Mouse (Mus musculus): ENCODE data around the gene Rtf1.
A peak's percentile ranks its signal among the peaks of the same experiment; 100 is the strongest.
"Not testable (repeated sequence)": the region's sequence is repeated elsewhere in the genome, so short reads cannot be mapped to it uniquely, and the experiment has no call there.

Rtf1 gene

DNA sequence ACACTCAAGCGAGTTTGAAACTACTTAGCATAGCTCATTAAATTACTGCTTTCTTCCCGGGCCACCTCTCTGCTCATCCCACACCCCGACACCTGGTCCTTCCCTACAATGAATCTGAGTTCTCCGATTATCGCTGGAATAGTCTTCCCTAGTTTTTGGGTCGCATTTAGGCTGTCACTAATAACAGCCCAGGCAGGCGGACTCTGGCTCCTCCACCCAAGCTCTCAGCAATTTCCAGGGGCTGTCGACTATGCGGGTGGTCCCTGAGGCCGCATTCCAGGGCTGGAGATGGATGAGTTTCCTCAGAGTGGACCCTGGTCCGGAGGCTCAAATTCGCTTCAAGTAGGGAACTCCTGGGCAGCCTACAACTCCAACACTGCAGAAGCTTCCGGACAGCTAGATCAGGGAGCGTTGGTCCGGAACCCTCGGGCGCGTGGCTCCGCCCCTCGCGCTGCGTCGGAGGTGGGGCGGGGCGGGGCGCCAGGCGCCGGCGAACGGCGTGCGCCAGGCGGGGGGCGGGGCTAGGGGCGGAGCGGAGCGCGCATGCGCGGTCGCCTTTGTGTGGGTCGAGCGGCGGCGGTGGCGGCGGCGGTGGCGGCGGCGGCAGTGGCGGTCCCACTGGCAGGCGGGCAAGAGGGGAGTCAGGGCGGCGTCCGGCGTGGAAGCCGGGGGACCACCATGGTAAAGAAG is at the start of gene Rtf1:
Gene Rtf1, plus strand, starts transcription at position 544 of the 690 bp plus-strand sequence.
- peak; percentile 100 for DNase-seq

DNA sequence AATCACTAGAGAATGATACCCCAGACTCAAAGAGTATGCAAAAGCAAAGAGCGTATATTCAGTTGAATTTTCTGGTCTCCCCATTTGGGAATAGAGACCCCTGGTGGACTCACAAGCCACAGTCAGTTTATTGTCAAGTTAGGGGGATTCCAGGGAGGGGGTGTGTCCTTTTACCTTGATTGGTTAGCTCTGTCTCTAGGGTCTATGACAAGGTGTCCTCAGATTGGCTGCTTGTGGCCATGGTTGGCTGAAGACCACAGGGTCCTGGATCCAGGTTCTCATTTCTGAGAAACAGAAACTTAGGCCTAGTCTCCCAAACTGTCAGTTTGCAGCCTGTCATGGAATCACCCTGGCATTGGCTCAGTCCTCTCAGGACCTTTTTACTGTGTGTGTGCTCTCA is 38.1 kb upstream of the Rtf1 start:
- DNase-seq: peak; percentile 12

DNA sequence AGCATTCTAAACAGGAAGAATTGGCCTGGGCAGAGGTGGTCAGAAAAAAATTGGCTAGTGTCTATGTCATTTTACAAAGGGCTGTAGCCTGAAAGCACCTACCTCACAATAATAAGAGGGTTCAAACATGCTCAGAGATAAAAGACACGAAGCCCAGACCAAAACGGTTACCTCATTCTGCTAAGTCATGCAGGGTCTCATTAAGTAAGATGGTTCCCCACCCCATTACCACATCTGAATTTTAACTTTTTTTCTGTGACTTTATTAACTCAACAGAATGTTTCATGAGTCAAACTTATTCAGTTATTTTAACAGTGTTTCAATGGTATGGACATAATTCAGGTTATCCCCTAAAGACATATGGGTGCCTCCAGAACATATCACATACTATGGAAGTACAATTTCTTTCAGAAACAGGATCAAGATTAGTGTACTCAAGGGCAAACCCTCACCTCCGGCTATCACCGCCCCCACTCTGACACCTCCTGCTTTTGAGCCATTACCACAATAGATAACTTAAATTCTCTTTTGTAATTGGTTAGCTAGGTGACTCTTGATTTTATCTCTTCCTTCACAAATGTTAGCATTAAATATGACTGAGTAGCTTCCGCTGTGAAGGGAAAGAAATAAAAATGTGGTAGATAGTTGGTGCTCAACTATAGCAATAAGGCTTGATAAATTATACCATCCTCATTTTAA is 33.5 kb upstream of the Rtf1 start:
- DNase-seq: no peak

DNA sequence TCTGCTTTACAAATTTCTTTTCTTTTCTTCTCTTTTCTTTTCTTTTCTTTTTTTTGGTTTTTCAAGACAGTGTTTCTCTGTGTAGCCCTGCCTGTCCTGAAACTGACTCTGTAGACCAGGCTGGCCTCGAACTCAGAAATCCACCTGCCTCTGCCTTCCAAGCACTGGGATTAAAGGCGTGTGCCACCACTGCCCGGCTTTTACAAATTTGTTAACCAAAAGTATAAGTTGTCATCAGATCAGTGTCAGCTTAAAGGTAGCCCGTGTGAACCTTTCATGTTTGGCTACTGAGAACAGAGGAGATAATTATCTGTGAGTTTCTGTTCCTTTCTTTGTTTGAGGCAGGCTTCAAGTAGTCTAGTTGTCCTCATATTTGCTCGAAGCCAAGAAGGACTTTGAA is 30.6 kb upstream of the Rtf1 start:
- no peak for DNase-seq

DNA sequence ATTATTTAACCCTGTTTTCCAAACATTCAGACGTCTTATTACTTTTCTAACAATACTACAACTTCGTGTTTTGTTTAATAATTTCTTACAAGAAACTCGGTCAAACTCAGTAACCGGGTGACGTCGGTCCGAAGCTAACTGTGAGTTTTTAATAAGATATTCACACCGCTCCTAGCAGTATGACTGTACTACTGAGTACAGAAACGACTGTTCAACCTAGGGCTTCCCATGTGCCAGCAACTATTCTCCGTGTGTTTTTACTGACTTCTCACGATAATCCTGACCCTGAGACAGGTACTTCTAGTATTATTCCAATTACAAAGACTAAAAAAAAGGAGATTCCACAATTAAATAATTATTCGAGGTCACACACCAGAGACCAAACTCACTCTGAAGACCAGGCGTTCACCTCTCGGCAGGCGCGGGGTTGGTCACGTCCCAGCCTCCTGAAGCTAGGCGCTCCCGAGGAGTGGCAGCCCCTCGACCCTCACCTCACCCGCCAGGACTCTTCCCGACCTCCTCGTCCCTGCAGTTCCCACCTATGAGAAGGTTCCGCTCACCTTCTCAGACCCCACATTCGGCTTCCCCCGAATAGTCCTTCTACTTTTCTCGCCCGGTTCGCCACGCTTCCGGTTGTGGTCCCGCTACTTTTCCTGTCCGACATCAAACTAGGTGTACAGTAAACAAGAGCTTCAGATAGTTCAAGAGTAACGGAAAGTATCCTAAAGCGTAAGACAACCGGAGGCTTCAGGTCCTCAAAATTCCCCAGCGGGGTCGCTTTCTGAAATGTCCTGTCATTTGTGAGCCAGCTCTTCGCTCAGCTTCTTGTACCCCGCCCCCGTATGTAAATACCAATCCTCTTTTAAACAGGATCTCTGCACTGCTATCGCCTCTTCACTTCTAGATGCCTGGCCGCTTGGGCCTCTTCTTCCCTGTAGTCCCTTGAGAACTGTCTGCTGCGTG is 12.4 kb upstream of the Rtf1 start, which contains the start of gene Ndufaf1:
Gene Ndufaf1, minus strand, starts transcription at position 608 of the 963 bp plus-strand sequence.
- peak; percentile 84 for DNase-seq

DNA sequence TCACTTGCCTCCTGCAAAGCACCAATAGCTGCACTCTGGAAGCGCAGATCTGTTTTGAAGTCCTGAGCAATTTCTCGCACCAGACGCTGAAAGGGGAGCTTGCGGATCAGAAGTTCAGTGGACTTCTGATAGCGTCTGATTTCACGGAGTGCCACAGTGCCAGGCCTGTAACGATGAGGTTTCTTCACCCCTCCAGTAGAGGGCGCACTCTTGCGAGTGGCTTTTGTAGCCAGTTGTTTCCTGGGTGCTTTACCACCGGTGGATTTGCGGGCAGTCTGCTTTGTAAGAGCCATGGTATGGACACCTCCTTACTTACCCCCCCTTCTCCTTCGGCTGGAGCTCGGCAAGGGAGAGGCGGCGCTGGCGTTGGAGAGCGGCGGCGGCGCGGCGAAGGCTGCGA is 9.1 kb upstream of the Rtf1 start:
- not testable (repeated sequence) for DNase-seq

DNA sequence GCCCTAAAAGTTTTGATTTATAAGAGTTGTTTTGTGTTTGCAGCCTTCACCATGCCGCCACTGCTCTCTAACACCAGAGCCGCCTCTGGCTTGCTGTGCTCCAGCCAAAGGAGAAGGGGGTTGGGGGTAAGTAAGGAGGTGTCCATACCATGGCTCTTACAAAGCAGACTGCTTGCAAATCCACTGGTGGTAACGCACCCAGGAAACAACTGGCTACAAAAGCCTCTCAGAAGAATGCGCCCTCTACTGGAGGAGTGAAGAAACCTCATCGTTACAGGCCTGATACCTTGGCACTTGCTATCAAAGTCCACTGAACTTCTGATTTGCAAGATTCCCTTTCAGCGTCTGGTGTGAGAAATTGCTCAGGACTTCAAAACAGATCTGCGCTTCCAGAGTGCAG is 5.9 kb upstream of the Rtf1 start:
- DNase-seq: peak; percentile 28

DNA sequence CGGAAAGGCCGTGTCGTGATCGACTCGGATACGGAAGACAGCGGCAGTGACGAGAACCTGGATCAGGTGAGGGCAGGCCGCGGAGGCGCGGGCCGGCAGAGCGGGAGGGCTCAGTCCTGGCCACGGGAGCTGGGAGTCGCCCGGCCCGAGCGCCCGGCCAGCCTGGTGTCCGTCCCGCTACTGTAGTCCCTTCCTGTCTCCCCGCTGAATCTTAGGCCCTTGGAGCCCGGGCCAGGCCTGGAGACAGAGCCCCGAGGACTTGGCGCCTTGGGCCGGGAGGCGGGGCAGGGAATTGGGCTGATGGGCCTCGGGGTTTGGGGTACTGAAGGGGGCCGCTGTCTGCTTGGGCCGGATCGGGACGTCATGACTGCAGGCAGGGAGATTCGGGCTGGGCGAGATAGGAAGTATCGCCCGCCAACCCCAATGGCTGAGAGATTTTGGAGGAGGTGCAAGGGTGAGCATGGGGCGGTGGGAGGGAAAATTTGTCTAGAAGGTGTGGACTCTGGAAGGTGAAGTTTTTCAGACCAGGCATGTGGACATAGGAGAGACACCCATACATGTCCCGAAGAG is 432 bp downstream of the Rtf1 start:
- DNase-seq: no peak

DNA sequence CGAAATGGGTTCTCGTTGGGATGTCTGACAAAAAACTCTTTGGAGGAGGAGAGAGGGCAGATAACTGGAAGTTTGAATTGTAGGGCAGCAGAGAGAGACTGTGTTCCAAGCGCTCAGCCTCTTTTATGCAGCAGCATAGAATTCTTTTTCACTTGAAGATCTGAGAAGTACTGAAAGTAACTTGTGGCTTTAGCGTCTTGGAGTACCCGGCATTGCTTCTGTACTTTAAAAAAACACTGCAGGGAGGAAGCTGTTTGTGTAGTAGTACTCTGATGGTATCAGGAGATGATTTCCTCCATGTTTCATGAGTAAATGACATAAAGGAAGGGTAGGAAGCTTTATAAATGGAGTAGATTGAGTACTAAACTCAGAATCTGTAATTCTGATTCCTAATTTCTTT is 963 bp downstream of the Rtf1 start:
- DNase-seq: no peak

DNA sequence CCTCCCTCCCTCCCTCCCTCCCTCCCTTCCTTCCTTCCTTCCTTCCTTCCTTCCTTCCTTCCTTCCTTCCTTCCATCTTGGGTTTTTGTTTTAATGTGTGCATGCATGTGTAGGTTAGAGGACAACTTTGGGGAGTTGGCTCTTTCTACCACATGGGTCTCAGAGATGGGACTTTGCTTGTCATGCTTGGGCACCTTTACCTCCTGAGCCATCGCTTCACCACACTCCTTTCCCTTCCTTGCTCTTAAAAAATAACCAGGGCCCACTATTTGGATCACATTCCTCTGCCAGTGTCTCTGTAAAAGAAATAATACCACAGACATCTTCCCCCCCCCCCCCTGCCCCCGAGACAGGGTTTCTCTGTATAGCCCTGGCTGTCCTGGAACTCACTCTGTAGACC is 8.8 kb downstream of the Rtf1 start:
- DNase-seq: no peak

DNA sequence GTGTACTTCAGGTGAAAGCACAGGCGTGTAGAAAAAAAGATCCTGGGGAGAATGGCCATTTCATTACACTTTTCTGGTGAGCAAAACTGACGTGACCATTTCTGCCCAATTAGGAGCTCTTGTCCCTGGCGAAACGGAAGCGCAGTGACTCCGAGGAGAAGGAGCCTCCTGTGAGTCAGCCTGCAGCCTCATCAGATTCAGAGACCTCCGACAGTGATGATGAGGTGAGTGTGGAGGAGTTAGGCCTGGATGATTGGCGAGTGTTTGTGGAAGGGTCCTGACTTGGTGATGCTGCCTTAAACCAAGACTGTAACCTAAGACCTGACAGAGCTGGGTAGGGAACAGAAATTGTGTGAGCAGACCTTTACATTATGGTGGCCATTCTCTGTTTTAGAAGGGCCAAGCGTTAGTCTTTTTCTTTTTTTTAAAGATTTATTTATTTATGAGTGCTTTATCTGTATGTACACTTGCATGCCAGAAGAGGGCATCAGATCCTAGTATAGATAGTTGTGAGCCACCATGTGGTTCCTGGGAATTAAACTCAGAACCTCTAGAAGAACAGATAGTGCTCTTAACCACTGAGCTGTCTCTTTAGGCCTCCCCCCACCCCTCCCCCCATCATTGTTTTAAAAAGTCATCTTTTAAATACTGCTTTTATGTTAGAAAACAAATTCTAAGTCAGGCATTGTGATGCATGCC is 17.3 kb downstream of the Rtf1 start:
- no peak for DNase-seq

DNA sequence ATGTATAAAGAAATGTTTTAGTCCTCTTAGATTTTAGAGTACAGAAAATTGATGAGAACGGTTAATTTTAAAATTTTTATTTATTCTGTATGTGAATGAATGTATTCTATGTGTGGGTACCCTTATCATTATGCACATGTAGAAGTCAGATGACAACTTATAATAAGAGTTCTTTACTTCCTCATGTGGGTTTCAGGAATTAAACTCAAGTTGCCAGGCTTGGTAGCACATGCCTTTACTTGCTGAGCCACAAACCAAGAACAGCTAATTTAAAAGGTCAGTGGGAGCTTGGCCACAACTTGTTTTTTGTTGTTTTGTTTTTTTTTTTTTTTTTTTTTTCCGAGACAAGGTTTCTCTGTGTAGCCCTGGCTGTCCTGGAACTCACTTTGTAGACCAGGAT is 20.0 kb downstream of the Rtf1 start:
- no peak for DNase-seq

DNA sequence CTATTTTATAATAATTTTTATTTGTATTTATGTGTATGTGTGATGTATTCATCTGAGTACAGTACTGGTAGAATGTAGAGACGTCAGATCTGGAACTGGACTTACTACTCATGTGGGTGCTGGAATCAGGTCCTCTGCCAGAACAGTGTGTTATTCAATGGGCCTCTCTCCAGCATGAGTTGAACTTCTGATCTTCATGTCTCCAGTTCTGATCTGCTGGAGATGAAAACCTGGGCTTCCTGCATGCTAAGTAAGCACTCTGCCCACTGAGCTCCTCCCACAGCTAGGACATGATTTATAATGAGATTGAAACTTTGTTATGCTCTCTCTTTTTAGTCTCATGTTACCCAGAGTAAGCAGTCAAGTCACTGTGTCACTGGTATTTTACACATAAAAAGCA is 21.2 kb downstream of the Rtf1 start:
- no peak for DNase-seq

DNA sequence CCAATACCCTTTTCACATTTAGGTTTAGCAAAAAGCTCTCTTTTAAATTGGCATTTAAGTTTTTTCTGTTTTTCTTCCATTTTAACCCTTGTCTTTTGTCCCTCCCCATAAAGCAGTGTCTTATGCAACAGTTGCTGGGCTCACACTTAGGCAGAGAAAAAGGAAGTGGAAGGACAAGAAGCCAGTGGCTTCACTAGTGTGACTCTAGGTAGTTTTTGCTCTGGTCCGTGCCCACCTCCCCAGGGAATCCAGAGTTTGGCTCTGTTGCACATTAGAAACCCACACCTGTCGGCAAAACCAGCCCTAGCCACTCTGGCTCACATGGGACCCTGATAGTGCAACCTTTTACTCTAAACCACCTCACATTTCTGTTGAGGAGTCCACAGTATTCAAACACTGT is 23.6 kb downstream of the Rtf1 start:
- no peak for DNase-seq

DNA sequence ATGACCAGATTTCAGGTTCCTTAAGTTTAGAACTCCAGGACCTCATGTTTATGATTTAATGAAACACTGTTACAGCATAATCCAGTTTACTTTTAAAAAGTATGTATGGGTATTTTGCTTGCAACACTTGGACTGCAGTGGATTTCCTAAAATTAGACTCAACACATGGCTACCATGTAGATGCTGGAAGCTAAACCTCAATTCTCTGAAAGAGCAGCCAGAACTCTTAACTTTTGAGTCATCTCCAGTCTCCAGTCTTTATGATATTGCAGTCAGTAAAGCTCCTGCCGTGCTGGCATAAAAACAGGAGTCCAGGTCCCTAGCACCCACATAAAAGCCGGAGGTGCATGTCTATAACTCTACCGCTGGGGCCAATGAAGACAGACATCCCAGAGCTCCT is 25.1 kb downstream of the Rtf1 start:
- DNase-seq: no peak

DNA sequence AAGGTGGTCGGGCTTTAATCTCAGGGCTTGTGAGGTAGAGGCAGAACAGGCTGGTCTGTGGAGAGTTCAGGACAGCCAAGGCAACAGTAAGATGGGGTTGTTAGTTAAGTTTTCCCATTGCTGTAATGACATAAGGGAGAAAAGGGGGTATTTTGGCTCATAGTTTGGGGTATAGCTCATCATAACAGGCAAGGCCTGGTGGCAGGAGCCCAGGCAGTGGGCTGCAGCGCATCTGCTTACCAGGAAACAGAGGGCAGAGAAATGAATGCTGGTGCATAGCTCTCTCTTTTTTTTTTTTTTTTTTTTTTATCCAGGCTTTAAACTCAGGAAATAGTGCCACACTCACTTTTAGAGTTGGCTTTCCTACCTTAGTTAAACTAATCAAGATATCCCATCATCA is 28.3 kb downstream of the Rtf1 start:
- no peak for DNase-seq

DNA sequence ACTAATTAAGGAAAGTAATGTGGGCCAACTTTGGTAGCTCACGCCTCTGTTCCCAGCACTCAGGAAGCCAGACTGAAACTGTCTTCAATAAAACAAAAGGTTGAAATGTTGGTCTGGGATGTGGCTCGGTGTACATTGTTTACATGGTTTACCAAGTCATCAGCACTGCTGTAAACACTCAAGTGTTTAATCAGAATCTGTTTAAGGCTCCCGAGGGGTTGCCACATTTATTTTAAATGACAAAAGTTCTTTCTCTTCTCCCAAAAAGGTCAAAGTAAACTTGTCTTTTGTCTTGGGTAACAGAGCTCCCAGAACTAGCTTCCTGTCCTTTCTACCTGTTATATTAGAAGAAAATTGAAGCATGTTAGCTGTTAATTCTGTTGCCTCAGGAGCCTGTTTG is 32.8 kb downstream of the Rtf1 start:
- no peak for DNase-seq

DNA sequence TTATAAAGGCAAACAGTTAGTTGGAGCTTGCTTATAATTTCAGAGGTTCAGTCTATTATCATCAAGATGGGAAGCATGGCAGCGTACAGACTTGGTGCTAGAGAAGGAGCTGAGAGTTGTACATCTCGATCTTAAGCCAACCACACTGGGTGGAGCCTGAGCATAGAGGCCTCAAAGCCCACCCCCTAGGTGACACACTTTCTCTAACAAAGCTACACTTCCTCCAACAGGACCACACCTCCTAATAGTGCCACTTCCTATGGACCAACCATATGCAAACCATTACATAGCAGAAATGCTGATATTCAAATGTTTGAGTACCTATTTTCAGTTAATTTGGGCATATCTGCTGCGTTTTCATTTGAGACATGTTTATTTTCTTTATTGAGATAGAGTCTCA is 35.1 kb downstream of the Rtf1 start:
- DNase-seq: no peak

DNA sequence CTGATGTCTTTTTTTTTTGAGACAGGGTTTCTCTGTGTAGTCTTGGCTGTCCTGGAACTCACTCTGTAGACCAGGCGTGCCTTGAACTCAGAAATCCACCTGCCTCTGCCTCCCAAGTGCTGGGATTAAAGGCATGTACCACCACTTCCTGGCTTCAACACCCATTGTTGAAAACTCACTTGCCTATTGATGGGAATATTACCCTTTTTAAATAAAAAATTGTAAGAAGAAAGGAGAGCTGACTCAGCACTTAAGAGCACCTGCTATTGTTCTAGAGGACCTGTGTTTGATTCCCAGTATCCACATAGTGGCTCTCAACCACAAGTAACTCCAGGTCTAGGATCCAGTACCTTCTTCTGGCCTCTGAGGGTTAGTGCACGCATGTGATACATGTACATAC is 41.0 kb downstream of the Rtf1 start:
- DNase-seq: not testable (repeated sequence)

DNA sequence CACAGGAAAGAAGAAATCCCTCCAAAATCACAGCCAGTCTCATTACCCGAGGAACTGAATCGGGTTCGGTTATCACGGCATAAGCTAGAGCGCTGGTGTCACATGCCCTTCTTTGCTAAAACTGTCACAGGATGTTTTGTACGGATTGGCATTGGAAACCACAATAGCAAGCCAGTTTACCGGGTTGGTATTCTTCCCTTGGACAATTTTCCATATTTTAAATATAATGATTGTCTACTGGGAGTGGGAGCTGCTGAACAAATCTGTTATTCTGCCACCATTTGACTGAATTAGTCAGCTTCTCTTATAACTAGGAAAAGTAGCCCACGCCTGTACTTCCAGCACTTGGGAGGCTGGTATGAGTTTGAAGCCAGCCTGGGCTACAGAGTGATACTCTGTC is 46.2 kb downstream of the Rtf1 start:
- no peak for DNase-seq

DNA sequence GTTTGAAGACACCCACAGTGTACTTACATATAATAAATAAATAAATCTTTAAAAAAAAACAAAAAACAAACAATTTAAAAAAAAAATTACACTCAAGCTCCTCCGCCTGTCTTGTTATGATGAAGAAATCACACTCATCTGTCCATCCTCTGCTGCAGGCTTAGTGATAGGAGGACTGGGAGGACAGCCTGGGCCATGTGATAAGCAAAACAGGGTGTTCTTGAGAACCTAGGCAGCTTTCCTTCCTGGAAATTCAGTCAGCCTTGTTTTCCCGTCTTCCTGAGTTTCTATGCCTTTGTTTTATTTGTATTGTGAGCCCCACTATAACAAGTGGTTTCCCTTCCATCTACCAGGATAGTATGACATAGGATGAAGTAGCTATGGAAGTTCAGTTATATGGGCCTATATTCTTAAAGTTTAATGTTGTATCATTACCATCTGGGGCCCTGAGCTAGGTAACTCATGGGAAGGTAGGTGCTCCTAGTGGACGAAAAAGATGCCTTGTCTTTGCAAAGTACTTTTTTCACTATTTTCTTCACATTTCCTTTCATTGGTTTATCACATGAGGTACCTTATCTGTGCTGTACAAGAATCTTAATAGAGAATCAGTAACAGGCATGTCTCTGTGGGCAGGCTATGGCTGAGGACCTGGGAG is 53.0 kb downstream of the Rtf1 start:
- DNase-seq: no peak

DNA sequence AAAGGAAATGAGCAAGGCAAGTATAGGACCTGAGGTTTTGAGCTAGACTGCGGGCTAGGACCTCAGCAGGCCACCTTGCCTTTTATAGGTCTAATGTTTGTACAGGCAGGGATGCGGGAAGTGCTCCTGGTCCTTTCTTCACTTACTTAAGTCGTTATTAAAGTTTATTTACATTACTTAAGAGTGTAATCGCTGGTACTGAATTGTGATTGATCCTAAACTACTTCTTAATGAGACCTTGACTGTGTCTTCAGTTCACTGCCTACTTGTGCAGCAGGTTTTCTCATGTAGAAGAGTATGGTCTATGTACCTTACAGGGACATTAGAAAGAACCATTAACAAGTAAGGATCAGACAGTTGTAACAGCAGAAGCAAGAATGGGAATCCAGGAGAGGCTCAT is 55.9 kb downstream of the Rtf1 start:
- no peak for DNase-seq
